ENCODE assay signal across 9 mouse cellular contexts in genomic region chr13:21402848-21403247, GRCm38 (mm10). TPM values are rescaled to one million over a fixed set of nuclear protein-coding genes. Genes with fewer than 3 reads are reported as not detected.
DNase-seq lines count a peak whose midpoint lies in the region; ATAC-seq and TF ChIP-seq lines count a peak whose summit lies in the region.
"Had no signal": no experiment of that assay in that cellular context is flagged by ENCODE, and none has a peak within 500 bp of the region (broad histone marks: within the 10 kb centered on the region; RNA-seq: fewer than 3 reads in every experiment).

No protein-coding gene starts in this region.

- H3K79me2 ChIP-seq in C2C12 (ENCODE audit: control insufficient read depth, insufficient read depth), result peaks cover 37% of the 10 kb centered on the region

- no peak overlapping the region for H3K27ac ChIP-seq in forebrain, embryonic 14.5 days (ENCODE audit: low read depth, low read length)
- H3K27ac ChIP-seq in liver, embryonic 14.5 days, result no peak overlapping the region

- no peak for TF ChIP-seq CTCF in C2C12 (IDR thresholded peaks at IDR 0.05; ENCODE audit: control insufficient read depth, insufficient read depth, insufficient read length)
- no peak for TF ChIP-seq CTCF in liver, embryonic 14.5 days (IDR thresholded peaks at IDR 0.05; ENCODE audit: low read depth)

- peaks cover 11% of the 10 kb centered on the region for H3K4me1 ChIP-seq in forebrain, embryonic 14.5 days (ENCODE audit: control insufficient read depth, insufficient read depth, low read length)
- peaks cover 9 to 12% of the 10 kb centered on the region in 2 experiments for H3K4me1 ChIP-seq in liver, embryonic 14.5 days (replicated peaks; ENCODE audit: control insufficient read depth in 2 of 2, insufficient read depth in 2 of 2, low read length in 1 of 2)

- peak overlapping the region; percentile 84 for H3K9ac ChIP-seq in forebrain, embryonic 14.5 days (ENCODE audit: low read length)
- H3K9ac ChIP-seq in liver, embryonic 14.5 days (replicated peaks), result peak overlapping the region; percentile 86

- no peak overlapping the region for H3ac ChIP-seq in C2C12 (ENCODE audit: control insufficient read depth, insufficient read length, low read depth)

- no peaks in the 10 kb centered on the region for H3K9me3 ChIP-seq in forebrain, embryonic 14.5 days (replicated peaks; ENCODE audit: control insufficient read depth, low read length)
- no peaks in the 10 kb centered on the region for H3K9me3 ChIP-seq in liver, embryonic 14.5 days (ENCODE audit: control insufficient read depth, low read length)

- ATAC-seq in frontal cortex, adult (ENCODE audit: low TSS enrichment), result peak; percentile 17
- peak; percentile 45; the same call in 1 of the 2 replicates for ATAC-seq in forebrain, embryonic 14.5 days
- ATAC-seq in liver, embryonic 14.5 days (ENCODE audit: insufficient read depth), result peak; percentile 34; the same call in 1 of the 2 replicates

- TF ChIP-seq EP300 in liver, embryonic 14.5 days (IDR thresholded peaks at IDR 0.05; ENCODE audit: low read depth), result no peak

- H3K36me3 ChIP-seq in C2C12 (ENCODE audit: control insufficient read depth, insufficient read depth), result peaks cover 18% of the 10 kb centered on the region
- H3K36me3 ChIP-seq in forebrain, embryonic 14.5 days (ENCODE audit: control insufficient read depth, insufficient read depth, low read length), result peaks cover 4% of the 10 kb centered on the region; the same call in 1 of the 2 replicates
- H3K36me3 ChIP-seq in liver, embryonic 14.5 days (replicated peaks; ENCODE audit: control insufficient read depth, insufficient read depth, low read depth), result peaks cover 8% of the 10 kb centered on the region

- no peaks in the 10 kb centered on the region for H3K27me3 ChIP-seq in C2C12 (ENCODE audit: control insufficient read depth, insufficient read depth, insufficient read length)
- no peaks in the 10 kb centered on the region for H3K27me3 ChIP-seq in forebrain, embryonic 14.5 days (replicated peaks; ENCODE audit: control insufficient read depth, insufficient read depth, low read length)
- H3K27me3 ChIP-seq in liver, embryonic 14.5 days (ENCODE audit: control insufficient read depth, insufficient read depth, low read length), result no peaks in the 10 kb centered on the region

- H3K4me3 ChIP-seq in C2C12 (ENCODE audit: insufficient read depth, poor library complexity, severe bottlenecking), result peak overlapping the region; percentile 65
- peak overlapping the region; percentile 85 for H3K4me3 ChIP-seq in forebrain, embryonic 14.5 days (ENCODE audit: low read depth, low read length)
- H3K4me3 ChIP-seq in liver, embryonic 14.5 days (ENCODE audit: insufficient read depth in 1 of 2, low read depth in 2 of 2, low read length in 2 of 2), result peak overlapping the region; percentile 72 to 80; a peak in 3 of 4 replicates

- peaks cover 24% of the 10 kb centered on the region for H3K79me3 ChIP-seq in C2C12 (ENCODE audit: low read depth)

- no peak for DNase-seq in frontal cortex, postnatal 14 days (ENCODE audit: low spot score in 2 of 2)
- no peak for DNase-seq in forebrain, embryonic 14.5 days (ENCODE audit: low spot score)
- no peak for DNase-seq in liver, embryonic 14.5 days (ENCODE audit: low read depth in 3 of 3, low spot score in 3 of 3)
- DNase-seq in ovary, postnatal 36 days (ENCODE audit: low spot score), result no peak
- no peak for DNase-seq in layer of hippocampus, postnatal 25 days (ENCODE audit: extremely low spot score in 1 of 2, low spot score in 1 of 2)
- no peak for DNase-seq in lung, adult 18-20 months

- WGBS in forebrain, embryonic 14.5 days, result 0% methylated on average over 2 of the region's 2 CpGs
- WGBS in liver, embryonic 14.5 days (ENCODE audit: insufficient replicate concordance), result 0% methylated on average over 2 of the region's 2 CpGs

- H3K4me2 ChIP-seq in forebrain, embryonic 14.5 days (ENCODE audit: low read length), result peak overlapping the region; percentile 74
- peak overlapping the region; percentile 88 for H3K4me2 ChIP-seq in liver, embryonic 14.5 days (ENCODE audit: low read depth)

TF ChIP-seq in C2C12, 6 proteins besides CTCF, POLR2A, EP300 and RAD21:
- TF ChIP-seq USF1 (IDR thresholded peaks at IDR 0.05; ENCODE audit: low read depth) (no peak), CEBPB (IDR thresholded peaks at IDR 0.05; ENCODE audit: low read depth) (no peak), MYOG (IDR thresholded peaks at IDR 0.05; ENCODE audit: control insufficient read depth, extremely low read depth, insufficient read length) (no peak), MAX (IDR thresholded peaks at IDR 0.05) (no peak), FOSL1 (IDR thresholded peaks at IDR 0.05; ENCODE audit: insufficient read depth, low read length, poor library complexity, severe bottlenecking) (no peak), MYOD1 (IDR thresholded peaks at IDR 0.05; ENCODE audit: control insufficient read depth, insufficient read length, low read depth) (no peak)

RNA-seq across cellular contexts. Expression of gene Zkscan3, which starts 0.3 kb away (rescaled TPM):
- polyA plus RNA-seq in C2C12 (2012; fragmentation: generic; extraction: Trizol), result 10.2 TPM
- polyA plus RNA-seq in forebrain, embryonic 14.5 days (2014; fragmentation: Nextera tagmentation; extraction: Ambion mirVana), result 78.3 and 80.5 TPM in 2 replicates
- 18.6 and 24.5 TPM in 2 replicates for polyA plus RNA-seq in liver, embryonic 14.5 days (2012; rRNA removed)
- polyA plus RNA-seq in liver, embryonic 14.5 days (2014; fragmentation: Nextera tagmentation; extraction: Ambion mirVana), result 23.0 and 25.6 TPM in 2 replicates
- total RNA-seq in layer of hippocampus, postnatal 25 days (2021), result 10 to 100 TPM; 35.6 to 42.4 TPM

RNA-seq across cellular contexts. Expression of gene Pgbd1, which starts 38.0 kb away (rescaled TPM):
- 0.20 TPM for polyA plus RNA-seq in C2C12 (2012; fragmentation: generic; extraction: Trizol)
- 3.5 and 3.7 TPM in 2 replicates for polyA plus RNA-seq in forebrain, embryonic 14.5 days (2014; fragmentation: Nextera tagmentation; extraction: Ambion mirVana)
- polyA plus RNA-seq in liver, embryonic 14.5 days (2012; rRNA removed), result 0.94 and 1.3 TPM in 2 replicates
- polyA plus RNA-seq in liver, embryonic 14.5 days (2014; fragmentation: Nextera tagmentation; extraction: Ambion mirVana), result 1.2 and 2.0 TPM in 2 replicates
- total RNA-seq in layer of hippocampus, postnatal 25 days (2021), result 1 to 10 TPM; 1.2 to 1.8 TPM

RNA-seq across cellular contexts. Expression of gene Zscan12, which starts 40.2 kb away (rescaled TPM):
- polyA plus RNA-seq in C2C12 (2012; fragmentation: generic; extraction: Trizol), result 3.1 TPM
- 14.7 and 15.0 TPM in 2 replicates for polyA plus RNA-seq in forebrain, embryonic 14.5 days (2014; fragmentation: Nextera tagmentation; extraction: Ambion mirVana)
- 1.2 and 2.5 TPM in 2 replicates for polyA plus RNA-seq in liver, embryonic 14.5 days (2012; rRNA removed)
- 2.9 and 4.0 TPM in 2 replicates for polyA plus RNA-seq in liver, embryonic 14.5 days (2014; fragmentation: Nextera tagmentation; extraction: Ambion mirVana)
- 1 to 10 TPM; 8.5 to 9.7 TPM for total RNA-seq in layer of hippocampus, postnatal 25 days (2021)

RNA-seq across cellular contexts. Expression of gene Zscan26, which starts 50.7 kb away (rescaled TPM):
- polyA plus RNA-seq in C2C12 (2012; fragmentation: generic; extraction: Trizol), result 3.5 TPM
- polyA plus RNA-seq in forebrain, embryonic 14.5 days (2014; fragmentation: Nextera tagmentation; extraction: Ambion mirVana), result 10.4 TPM in 2 replicates
- polyA plus RNA-seq in liver, embryonic 14.5 days (2012; rRNA removed), result 7.0 and 9.5 TPM in 2 replicates
- 4.2 and 4.6 TPM in 2 replicates for polyA plus RNA-seq in liver, embryonic 14.5 days (2014; fragmentation: Nextera tagmentation; extraction: Ambion mirVana)
- 10 to 100 TPM; 45.3 to 47.3 TPM for total RNA-seq in layer of hippocampus, postnatal 25 days (2021)

RNA-seq across cellular contexts. Expression of gene Olfr1367, which starts 56.1 kb away (rescaled TPM):
- polyA plus RNA-seq in C2C12 (2012; fragmentation: generic; extraction: Trizol), result not detected
- polyA plus RNA-seq in forebrain, embryonic 14.5 days (2014; fragmentation: Nextera tagmentation; extraction: Ambion mirVana), result not detected in 2 replicates
- not detected in 2 replicates for polyA plus RNA-seq in liver, embryonic 14.5 days (2012; rRNA removed)
- not detected in 2 replicates for polyA plus RNA-seq in liver, embryonic 14.5 days (2014; fragmentation: Nextera tagmentation; extraction: Ambion mirVana)
- total RNA-seq in layer of hippocampus, postnatal 25 days (2021), result not detected
- total RNA-seq: monocyte, adult 5-6 weeks had no signal
